Mouse (Mus musculus) megakaryocyte, embryonic 14.5 days (primary cell): ENCODE data around the gene Gm11992. TPM values are rescaled to one million over a fixed set of nuclear protein-coding genes. Genes with fewer than 3 reads are reported as not detected.

Experiments used
- H3K27me3 ChIP-seq: replicated peaks from 2 replicates; pipeline ENCODE3; 2012; ENCODE audit warnings: inconsistent platforms
- H3K36me3 ChIP-seq: replicated peaks from 2 replicates; pipeline ENCODE3; 2012; ENCODE audit warnings: low read length, inconsistent platforms, mixed read lengths
- H3K4me1 ChIP-seq: 2 replicates; pipeline ENCODE4 v1.6.1; 2012; ENCODE audit warnings: inconsistent platforms
- H3K4me3 ChIP-seq: replicated peaks from 2 replicates; pipeline ENCODE3; 2012; ENCODE audit warnings: moderate library complexity, mild to moderate bottlenecking, inconsistent platforms
- H3K9me3 ChIP-seq: 2 replicates; pipeline ENCODE4 v1.6.1; 2012; ENCODE audit warnings: inconsistent platforms
- FLI1 ChIP-seq: IDR thresholded peaks from 2 replicates; pipeline ENCODE4 v1.6.1; 2012; ENCODE audit warnings: low read length, inconsistent platforms, mixed read lengths
- GATA1 ChIP-seq: IDR thresholded peaks from 3 replicates; pipeline ENCODE4 v1.6.1; 2012; ENCODE audit warnings: mixed read lengths, low read length, inconsistent platforms, borderline replicate concordance
- polyA plus RNA-seq: library from polyadenylated mRNA; stranded (reverse); fragments of >175 nt; gene quantifications from 2 replicates; pipeline ENCODE4 v1.2.3, GENCODE M21; 2012; ENCODE audit warnings: low replicate concordance; ENCODE audit not compliant: insufficient read depth

Gene Gm11992
- polyA plus RNA-seq, 1 experiment = not detected

GRCm38 (mm10) chr11:9031530-9031929 is 16.9 kb upstream of the Gm11992 start:
- Histone ChIP-seq H3K4me1 (no peaks in the 10 kb centered on the region), H3K27me3 (peaks cover 6% of the 10 kb centered on the region)
- TF ChIP-seq GATA1 (no peak), FLI1 (no peak)

GRCm38 (mm10) chr11:9046546-9046945 is 1.8 kb upstream of the Gm11992 start:
- Histone ChIP-seq H3K27me3 (peaks cover 9% of the 10 kb centered on the region), H3K9me3 (no peaks in the 10 kb centered on the region), H3K36me3 (no peaks in the 10 kb centered on the region), H3K4me1 (peaks cover 32% of the 10 kb centered on the region), H3K4me3 (no peak overlapping the region)
- TF ChIP-seq GATA1 = no peak
- no peak for TF ChIP-seq FLI1

More at GRCm38 (mm10) chr11:9031530-9031929, 16.9 kb upstream of the Gm11992 start:
- Histone ChIP-seq H3K36me3 (no peaks in the 10 kb centered on the region), H3K4me3 (no peak overlapping the region), H3K9me3 (no peaks in the 10 kb centered on the region)

- TF ChIP-seq FLI1 = no peak
- no peak for TF ChIP-seq GATA1
- H3K4me1 ChIP-seq = peaks cover 36% of the 10 kb centered on the region
- peaks cover 13% of the 10 kb centered on the region for H3K27me3 ChIP-seq
- no peaks in the 10 kb centered on the region for H3K36me3 ChIP-seq
- peak overlapping the region; percentile 60 for H3K4me3 ChIP-seq
- H3K9me3 ChIP-seq = no peaks in the 10 kb centered on the region
Observed at GRCm38 (mm10) chr11:9047044-9047443, 1.4 kb upstream of the Gm11992 start.

- Histone ChIP-seq H3K36me3 (no peaks in the 10 kb centered on the region), H3K9me3 (no peaks in the 10 kb centered on the region), H3K4me1 (peaks cover 36% of the 10 kb centered on the region), H3K4me3 (peak within 1 kb of the TSS; percentile 95), H3K27me3 (peaks cover 20% of the 10 kb centered on the region)
- TF ChIP-seq FLI1 = no peak
Observed at GRCm38 (mm10) chr11:9048703-9049060, 288 bp downstream of the Gm11992 start, which contains the start of gene Sun3. TSS of gene Sun3 (minus strand) at chr11:9048991.

GRCm38 (mm10) chr11:9050241-9050640 is 1.8 kb downstream of the Gm11992 start:
- H3K36me3 ChIP-seq = no peaks in the 10 kb centered on the region
- TF ChIP-seq FLI1 (no peak), GATA1 (no peak)
- H3K27me3 ChIP-seq = peaks cover 24% of the 10 kb centered on the region

GRCm38 (mm10) chr11:9051895-9052294 is 3.5 kb downstream of the Gm11992 start:
- Histone ChIP-seq H3K9me3 (no peaks in the 10 kb centered on the region), H3K4me3 (no peak overlapping the region), H3K36me3 (no peaks in the 10 kb centered on the region), H3K4me1 (peaks cover 36% of the 10 kb centered on the region), H3K27me3 (peaks cover 24% of the 10 kb centered on the region)
- TF ChIP-seq FLI1 (no peak), GATA1 (no peak)

More at GRCm38 (mm10) chr11:9050241-9050640, 1.8 kb downstream of the Gm11992 start:
- Histone ChIP-seq H3K4me3 (no peak overlapping the region), H3K9me3 (no peaks in the 10 kb centered on the region), H3K4me1 (peaks cover 36% of the 10 kb centered on the region)

- no peak overlapping the region for H3K4me3 ChIP-seq
- TF ChIP-seq FLI1 (no peak), GATA1 (no peak)
- peaks cover 11% of the 10 kb centered on the region for H3K4me1 ChIP-seq
- no peaks in the 10 kb centered on the region for H3K9me3 ChIP-seq
- H3K27me3 ChIP-seq = peaks cover 11% of the 10 kb centered on the region
- no peaks in the 10 kb centered on the region for H3K36me3 ChIP-seq
Observed at GRCm38 (mm10) chr11:9056937-9057336, 8.5 kb downstream of the Gm11992 start.

- H3K4me1 ChIP-seq = peaks cover 11% of the 10 kb centered on the region
- TF ChIP-seq FLI1 (no peak), GATA1 (no peak)
- no peak overlapping the region for H3K4me3 ChIP-seq
- no peaks in the 10 kb centered on the region for H3K36me3 ChIP-seq
- H3K9me3 ChIP-seq = no peaks in the 10 kb centered on the region
- peaks cover 6% of the 10 kb centered on the region for H3K27me3 ChIP-seq
Observed at GRCm38 (mm10) chr11:9057711-9058110, 9.3 kb downstream of the Gm11992 start.

- Histone ChIP-seq H3K4me1 (peaks cover 11% of the 10 kb centered on the region), H3K9me3 (no peaks in the 10 kb centered on the region), H3K4me3 (no peak overlapping the region), H3K27me3 (no peaks in the 10 kb centered on the region), H3K36me3 (no peaks in the 10 kb centered on the region)
- TF ChIP-seq GATA1 (no peak), FLI1 (no peak)
Observed at GRCm38 (mm10) chr11:9060029-9060428, 11.6 kb downstream of the Gm11992 start.

GRCm38 (mm10) chr11:9060484-9060883 is 12.1 kb downstream of the Gm11992 start:
- Histone ChIP-seq H3K27me3 (no peaks in the 10 kb centered on the region), H3K4me3 (no peak overlapping the region), H3K9me3 (no peaks in the 10 kb centered on the region), H3K4me1 (peaks cover 11% of the 10 kb centered on the region), H3K36me3 (no peaks in the 10 kb centered on the region)
- TF ChIP-seq FLI1 = no peak
- no peak for TF ChIP-seq GATA1

GRCm38 (mm10) chr11:9076444-9076843 is 28.1 kb downstream of the Gm11992 start:
- TF ChIP-seq GATA1 = no peak
- TF ChIP-seq FLI1 = no peak

More at GRCm38 (mm10) chr11:9076444-9076843, 28.1 kb downstream of the Gm11992 start:
- Histone ChIP-seq H3K9me3 (no peaks in the 10 kb centered on the region), H3K4me3 (no peak overlapping the region), H3K27me3 (peaks cover 2% of the 10 kb centered on the region), H3K36me3 (no peaks in the 10 kb centered on the region), H3K4me1 (no peaks in the 10 kb centered on the region)
